Mouse (Mus musculus) left cerebral cortex, postnatal 10 days (tissue): Measurements from ENCODE around the gene Eps8l1. TPM values are rescaled to one million over a fixed set of nuclear protein-coding genes. Genes with fewer than 3 reads are reported as not detected.
A peak's percentile ranks its signal among the peaks of the same experiment; 100 is the strongest.

Experiments
- DNase-seq, 2 experiments: peaks; one replicate each; pipeline ENCODE4 v3.0.0; 2021 to 2022; ENCODE audit warnings: low spot score in 2 of 2, mixed read lengths in 1 of 2; ENCODE audit errors: extremely low spot score in 1 of 2
- intact Hi-C: fragments of 180-260 bp; cut with DNase I; formaldehyde crosslinking; loops from one replicate; pipeline ENCODE4 v1.15.1; 2025
- total RNA-seq, 2 experiments: library from RNA; stranded (reverse); gene quantifications; 2 replicates each; pipeline ENCODE4 v1.2.3; 2021

Gene Eps8l1
- total RNA-seq, 2 experiments from 2014 or later = 3.0 to 4.5 TPM

DNA sequence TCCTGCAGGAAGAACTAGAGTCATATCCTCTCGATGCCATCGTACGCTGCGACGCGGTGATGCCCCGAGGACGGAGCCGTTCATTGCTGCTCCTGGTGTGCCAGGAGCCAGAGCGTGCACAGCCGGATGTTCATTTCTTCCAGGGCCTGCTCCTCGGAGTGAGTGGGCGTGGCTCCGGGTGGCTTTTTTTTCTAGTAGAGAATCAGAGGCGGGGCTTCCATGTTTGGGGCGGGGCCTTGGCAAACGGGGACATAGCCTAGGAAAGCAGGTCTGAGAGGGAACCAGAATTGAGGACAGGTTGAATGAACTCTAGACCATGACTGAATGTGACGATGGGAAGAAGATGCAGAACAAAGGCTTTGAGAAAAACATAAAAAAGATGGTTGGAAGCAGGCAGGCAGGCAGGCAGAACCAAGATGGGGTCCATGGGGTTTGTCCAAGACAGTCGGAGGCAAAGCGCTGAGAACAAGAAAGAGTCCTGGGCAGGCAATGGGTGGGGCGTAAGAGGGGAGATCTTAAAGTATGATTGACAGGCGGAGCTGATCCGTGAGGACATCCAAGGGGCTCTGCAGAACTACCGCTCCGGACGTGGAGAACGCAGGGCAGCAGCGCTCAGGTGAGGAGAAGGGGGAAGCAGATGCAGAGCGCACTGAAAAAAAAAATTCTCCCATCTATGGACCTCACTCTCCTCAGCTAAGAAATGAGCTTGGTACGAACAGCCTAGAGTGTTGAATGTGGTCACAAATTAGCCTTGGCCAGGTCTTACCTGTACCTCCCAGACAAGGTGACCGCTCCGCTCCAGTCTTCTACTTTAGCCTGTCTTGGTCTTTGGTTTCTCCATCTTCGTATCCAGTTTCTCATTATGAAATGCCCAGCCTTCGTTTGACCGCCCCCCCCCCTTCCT is 10.1 kb downstream of the Eps8l1 start:
- intact Hi-C loops = loop anchor here (2.0 to 5.0 kb wide), 2 partner anchors 38 to 793 kb away; partner anchors contain the start of gene Tmc4
- DNase-seq = peak in 1 of 2 experiments; percentile 85

DNA sequence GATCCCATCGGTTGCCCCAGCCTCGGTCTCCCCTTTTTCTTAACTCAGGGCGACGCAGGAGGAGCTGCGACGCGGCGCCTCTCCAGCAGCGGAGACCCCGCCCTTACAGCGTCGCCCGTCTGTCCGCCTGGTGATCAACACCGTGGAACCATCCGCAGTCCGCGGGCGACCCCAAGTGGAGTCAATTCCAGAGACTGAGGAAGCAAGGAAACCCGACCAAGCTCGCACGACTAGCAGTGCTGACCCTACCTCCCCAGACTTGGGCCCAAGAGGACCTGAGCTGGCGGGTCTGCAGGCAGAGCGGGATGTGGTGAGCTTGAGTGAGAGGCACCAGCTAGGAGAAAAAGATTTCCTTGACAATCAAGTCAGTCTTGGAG is 10.7 kb downstream of the Eps8l1 start:
- intact Hi-C loops = loop anchor here (2.0 to 5.0 kb wide), 2 partner anchors 38 to 794 kb away; partner anchors contain the start of gene Tmc4

DNA sequence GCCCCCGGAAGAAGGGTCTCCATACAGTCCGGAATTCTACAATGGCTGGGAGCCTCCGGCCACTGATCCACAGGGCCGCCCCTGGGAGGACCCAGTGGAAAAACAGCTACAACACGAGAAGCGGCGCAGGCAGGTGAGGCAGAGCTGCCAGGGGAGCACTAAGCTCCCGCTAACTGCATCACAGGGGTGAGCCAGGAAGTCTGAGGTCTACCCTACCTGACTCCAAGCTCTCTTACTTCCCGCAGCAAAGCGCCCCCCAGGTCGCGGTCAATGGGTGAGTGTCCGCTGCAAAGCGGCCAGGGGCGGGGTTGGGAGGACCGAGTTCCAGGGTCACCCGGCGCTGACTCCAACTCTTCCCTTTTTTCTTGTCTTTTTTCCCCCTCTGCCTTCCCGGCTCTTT is 13.5 kb downstream of the Eps8l1 start:
- DNase-seq = peak in 1 of 2 experiments; percentile 51
- intact Hi-C loops = loop anchor here (5.0 kb wide), 1 partner anchor 797 kb away; the partner anchor contains the start of gene Tmc4

More for the DNA sequence above, 10.7 kb downstream of the Eps8l1 start:
- DNase-seq = peak; percentile 83 to 92

DNA sequence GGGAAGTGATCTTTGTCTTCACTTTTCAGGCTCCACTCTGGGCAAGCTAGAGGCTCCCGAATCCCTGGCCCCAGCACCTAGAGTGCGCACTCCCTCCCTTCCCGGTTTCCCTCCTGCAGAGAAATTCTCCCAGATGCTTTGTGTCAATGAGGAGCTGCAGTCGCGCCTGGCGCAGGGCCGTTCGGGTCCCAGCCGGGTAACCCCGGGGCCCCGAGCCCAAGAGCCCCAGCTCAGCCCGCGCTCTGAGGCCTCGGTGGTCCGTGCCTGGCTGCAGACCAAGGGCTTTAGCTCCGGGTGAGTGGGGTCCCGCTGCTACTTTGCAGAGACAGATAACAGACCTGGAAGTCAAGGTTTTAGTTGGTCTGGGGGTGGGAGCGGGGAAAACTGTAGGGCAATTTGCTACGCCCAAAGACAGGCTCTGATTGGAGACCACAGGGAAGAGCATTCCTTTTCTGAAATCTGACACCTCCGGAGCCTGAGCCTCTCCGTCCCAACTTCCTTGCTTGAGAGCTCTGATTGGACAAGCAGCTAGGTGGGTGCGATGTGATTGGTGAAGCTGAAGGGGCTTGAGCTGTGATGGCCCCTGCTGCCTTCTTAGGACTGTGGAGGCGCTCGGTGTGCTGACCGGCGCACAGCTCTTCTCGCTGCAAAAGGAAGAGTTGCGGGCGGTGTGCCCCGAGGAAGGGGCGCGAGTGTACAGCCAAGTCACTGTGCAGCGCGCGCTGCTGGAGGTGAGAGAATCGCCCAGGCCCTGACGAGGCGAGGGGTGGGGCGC is 17.7 kb downstream of the Eps8l1 start:
- intact Hi-C loops = no loop called here
- DNase-seq = peak; percentile 69 to 80

DNA sequence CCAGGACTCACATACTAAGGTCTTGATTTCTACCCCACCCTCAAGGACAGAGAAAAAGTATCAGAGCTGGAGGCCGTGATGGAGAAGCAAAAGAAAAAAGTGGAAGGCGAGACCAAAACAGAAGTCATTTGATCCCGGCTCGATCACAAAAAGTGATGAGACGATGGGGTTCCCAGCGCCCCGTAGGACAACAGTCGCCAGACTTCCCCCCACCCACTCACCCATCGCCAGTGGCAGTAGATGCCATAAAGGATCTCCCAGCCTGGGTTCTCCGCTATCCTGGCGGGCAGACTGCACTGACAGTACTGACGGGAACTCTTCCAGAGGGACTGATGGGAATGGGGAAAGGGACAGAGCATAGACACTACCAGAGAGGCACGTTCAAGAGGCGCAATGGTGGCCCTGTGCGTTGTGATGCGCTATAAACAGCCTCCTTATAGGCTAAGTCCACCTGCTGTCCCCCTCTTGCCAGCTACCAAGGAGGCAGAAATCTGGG is 18.4 kb downstream of the Eps8l1 start:
- intact Hi-C loops = no loop called here
- peak in 1 of 2 experiments; percentile 33 for DNase-seq

DNA sequence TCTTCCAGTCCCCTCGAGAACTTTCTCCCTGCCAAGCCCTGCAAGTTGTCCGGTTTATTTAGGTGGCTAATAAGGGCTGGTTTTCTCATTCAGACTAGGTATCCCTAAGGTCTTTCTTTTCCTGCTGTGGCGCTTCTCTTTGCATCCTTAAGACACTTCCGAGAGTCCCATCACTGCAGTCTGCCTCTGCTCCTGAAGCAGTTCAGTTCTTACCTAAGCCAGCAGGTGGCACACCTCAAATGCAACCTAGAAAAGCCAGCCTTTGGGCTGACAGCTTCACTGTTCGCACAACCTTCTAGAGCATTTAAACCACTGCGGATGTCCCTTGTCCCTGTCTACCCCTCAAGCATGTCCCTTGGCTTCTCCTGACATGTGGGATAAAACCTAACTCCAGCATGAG is 19.2 kb downstream of the Eps8l1 start:
- DNase-seq = peak in 1 of 2 experiments; percentile 57
- intact Hi-C loops = no loop called here

DNA sequence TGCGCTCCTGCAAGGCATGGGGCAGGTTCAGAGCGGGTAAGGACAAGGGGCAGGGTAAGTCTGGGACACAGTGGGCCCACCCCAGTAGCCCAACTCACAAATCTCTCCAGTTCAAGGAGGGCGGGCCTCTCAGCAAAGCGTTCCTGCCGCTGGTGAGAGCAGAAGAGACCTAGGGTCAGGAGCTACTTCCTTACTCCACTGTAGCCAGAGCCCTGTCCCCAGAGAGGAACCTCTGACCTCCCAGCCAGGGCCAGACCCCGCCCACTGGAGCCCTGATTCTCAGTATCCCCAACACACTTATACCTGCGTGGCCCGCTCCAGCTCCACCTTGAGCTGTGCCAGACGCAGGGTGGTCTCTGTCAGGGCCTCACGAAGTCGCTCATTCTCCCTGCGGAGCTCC is 21.8 kb downstream of the Eps8l1 start:
- peak in 1 of 2 experiments; percentile 45 for DNase-seq
- intact Hi-C loops = no loop called here

DNA sequence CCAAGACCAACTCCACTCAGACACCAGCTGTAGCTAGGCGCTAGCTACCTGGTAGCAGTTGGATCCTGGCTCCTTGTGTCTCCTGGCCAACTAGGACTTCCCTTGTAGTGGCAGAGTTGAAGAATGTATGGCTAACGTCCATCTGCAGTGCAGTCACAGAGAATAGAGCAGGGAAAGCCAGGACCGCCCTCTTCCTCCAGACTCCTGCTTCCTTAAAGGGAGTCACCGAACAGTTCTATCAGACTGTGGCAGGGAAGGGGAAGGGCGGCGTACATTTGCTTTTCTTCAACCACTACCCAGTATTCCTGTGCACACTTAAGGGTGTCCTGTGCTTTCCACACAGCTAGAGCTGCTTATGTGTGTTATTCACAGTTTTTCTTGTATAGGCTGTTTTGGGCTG is 30.8 kb downstream of the Eps8l1 start:
- intact Hi-C loops = no loop called here

DNA sequence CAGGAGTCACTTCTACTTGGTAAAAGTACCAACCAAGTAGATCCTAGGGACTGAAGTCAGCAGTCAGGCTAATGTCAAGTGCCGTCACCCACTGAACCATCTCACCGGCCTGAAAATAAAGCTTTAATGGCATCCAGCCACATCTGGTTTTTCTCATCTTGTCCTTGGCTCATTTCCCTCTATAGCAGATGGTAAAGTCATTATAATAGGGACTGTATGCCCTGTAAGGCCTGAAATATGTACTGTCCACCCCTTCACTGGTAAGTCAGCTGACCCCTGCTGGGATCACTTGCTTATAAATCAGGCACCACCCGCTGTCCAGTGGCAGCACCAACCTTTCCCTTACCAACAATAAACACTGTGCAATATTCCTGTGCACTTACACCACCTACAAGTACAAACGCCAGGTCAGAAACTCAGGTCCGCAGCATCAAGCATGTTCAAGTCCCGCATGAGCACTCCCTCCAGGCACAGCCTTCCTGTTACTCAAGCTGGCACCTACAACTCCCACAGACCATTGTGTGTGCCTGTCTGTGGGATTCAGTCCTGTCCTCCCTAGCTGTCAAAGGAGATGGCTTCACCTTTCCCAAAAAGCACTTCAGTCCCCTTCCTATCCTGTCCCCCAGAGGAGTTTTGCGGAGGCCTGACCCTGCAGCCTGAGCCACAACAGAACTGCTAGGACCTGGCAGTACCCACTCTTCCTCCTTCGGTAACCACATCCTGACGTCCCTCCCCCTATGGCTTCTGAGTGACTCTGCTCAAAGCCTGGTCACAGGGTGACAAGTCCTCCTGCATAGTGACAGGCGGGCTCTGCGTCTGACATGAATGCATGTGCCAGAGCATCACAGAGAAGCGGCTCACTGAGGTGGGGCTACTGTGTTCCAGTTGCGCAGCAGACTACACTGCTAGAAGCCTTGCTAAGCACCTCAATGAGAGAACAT is 32.1 kb downstream of the Eps8l1 start:
- intact Hi-C loops = no loop called here

More for the DNA sequence above, 30.8 kb downstream of the Eps8l1 start:
- DNase-seq = no peak

DNA sequence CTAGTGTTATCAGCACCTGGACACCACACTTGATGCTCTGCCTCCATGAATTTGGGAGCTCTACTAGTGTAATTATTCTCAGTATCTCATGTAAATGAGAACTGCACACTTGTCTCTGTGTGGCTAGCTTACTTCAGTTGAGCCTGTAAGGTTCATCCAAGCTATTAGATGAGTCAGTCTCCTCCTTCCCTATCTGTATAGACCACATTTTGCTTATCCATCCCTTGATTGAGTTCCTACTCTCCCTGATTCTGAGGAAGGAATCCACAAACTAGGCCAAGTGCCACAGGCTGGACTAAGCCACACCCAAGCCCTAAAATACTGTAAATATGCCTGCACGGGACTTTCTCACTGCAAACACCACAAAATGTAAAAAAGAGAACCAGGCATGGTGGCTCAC is 33.5 kb downstream of the Eps8l1 start:
- intact Hi-C loops = no loop called here
- DNase-seq = no peak

More for the DNA sequence above, 32.1 kb downstream of the Eps8l1 start:
- DNase-seq = no peak

DNA sequence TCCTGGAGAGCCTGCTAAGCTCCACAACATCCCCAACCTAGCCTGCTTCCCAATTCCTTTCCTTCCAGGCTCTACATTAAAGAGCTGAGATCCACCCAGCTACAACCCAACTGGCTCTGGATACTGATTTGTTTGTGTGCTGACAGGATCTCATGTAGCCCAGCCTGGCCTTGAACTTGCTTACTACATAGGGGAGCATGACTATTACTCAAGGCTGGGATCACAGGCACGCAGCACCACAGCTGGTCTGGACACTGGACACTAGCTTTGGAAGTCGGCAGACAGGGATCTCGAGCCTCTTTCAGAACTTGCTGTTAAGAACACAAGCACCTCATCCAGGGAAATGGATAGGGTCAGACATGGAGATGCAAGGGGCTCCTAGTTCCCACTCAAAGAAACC is 36.0 kb downstream of the Eps8l1 start:
- DNase-seq = no peak
- intact Hi-C loops = no loop called here

DNA sequence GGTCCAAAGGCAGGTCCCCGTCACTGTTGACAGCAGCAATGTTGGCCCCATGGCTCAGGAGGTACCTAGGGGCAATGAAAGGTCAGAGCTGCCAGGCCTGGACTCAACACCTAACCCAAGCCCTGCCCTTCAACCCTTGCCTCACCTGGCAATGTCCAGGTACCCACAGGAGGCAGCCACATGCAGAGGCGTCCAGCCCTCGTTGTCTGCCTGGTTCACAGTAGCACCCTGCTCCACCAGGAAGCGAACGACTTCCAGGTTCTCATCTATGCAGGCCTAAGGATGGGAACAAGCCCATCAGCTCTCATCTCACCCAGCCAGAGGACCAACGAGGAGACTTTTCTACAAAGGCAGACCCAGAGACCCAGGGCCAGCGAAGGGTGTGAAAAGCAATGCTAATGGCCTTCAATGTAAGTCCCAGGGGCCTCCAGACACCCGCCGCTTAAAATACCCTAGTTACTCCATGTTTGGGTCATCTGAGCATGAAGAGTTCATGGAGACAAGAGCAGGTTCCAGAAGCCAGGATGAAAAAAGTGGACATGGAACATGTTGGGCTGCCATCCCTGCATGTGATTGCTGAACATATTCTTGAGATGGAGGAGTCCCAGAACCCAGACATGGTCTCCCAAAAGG is 36.9 kb downstream of the Eps8l1 start:
- DNase-seq = no peak
- intact Hi-C loops = no loop called here

DNA sequence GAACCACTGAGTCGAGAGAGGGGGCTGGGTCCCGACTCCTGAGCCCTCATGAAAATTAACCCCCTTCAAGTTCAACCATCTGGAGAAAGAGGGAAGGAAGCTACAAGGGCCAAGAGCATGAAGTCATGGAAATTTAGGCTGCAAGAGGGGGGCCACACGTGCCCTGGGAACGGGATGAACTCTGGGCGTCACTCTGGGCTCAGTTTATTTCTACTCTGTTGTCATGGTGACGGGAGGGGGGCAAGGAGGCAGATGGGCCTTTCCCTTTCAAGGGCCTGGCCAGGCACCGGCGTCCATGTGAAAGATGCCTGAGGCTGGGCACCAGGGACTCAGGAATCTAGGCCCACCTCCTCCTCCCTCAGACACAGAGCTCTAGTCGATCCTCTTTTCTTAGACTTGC is 37.8 kb downstream of the Eps8l1 start:
- intact Hi-C loops = no loop called here

DNA sequence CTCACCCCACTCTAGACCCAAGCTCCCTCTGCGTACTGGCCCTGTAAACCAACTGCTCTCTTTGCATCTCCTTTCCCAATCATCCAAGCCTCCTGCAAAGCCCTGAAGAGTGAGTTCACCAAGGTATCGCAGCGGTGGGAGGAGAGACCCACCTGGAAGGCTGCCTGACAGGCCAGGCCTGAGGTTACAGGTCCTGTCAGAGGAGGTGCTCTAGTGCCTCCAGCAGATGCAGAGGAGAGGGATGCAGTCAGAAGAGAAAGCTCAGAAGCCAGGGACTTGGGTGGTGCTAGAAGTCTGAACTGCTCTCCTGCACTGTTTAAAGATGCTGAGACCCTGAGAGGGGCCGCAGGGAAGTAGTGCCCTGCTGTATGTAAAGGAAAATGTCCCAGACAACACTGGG is 38.6 kb downstream of the Eps8l1 start:
- no peak for DNase-seq
- intact Hi-C loops = no loop called here

More for the DNA sequence above, 37.8 kb downstream of the Eps8l1 start:
- DNase-seq = peak in 1 of 2 experiments; percentile 81

DNA sequence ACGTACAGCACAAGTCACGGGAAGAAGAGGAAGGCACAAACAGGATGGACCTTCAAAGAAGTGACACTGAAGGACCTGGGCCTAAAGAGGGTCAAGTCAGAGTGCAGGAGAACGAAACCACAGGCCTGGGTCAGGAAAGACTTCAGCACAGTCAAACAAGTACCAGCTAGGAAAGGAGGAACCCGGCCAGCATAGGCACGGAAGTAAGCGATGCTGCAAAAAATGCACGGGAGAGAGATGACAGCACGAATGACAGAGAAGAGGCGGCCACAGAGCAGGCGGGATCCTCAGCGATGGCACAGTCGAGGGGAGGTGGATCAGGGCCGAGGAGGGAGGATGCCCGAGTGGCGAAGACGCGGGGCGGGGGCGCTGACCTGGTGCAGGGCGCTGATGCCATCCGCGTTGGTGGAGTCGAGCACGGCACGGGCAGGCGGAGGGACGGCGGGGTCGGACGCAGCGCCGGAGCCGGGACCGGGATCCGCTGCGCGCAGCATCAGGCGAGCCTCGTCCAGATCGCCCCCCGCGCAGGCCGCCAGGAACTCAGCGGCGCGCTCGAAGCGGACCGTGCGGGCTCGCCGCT is 40.5 kb downstream of the Eps8l1 start:
- DNase-seq = peak in 1 of 2 experiments; percentile 80
- intact Hi-C loops = no loop called here

DNA sequence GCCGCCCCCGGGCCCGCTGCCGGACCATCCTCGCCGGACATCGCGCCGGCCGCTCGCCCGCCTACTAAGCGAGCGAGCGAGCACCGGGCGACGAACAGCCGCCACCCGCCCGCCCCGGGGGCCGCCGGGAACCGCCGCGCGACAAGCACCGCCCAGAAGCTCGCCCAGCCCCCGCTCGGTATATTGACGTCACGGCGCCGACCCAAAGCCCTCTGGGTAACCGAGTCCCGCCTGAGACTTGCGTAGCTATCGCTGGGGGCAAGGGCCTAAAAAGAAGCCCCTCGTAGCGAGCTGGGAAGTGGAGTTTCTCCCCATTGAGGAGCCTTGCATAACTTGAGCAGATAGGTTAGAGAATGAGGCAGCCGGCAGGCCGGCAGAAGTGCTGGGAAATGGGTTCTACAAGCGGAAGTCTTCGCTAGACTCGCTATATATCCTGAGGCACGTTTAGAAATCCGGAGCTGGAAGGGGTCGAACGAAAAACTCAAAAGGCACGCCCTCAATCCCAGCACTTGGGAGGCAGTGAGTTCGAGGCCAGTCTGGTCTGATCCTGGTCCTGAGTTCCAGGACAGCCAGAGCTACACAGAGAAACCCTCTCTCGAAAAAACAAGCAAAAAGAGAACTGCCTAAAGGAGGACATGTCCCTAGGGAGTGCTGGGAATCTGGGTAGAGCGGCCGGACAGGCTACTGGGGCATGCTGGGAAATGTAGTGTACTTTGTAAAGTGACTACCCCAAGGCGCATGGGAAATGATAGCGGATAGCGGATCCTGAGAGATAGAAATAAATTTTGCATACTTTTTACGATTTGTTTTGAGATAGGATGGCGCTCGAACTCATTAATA is 41.3 kb downstream of the Eps8l1 start, which contains the start of gene Ppp1r12c:
Gene Ppp1r12c, minus strand, starts transcription at position 123 of the 840 bp plus-strand sequence.
- intact Hi-C loops = no loop called here
- DNase-seq = peak; percentile 92 to 98
